Mouse (Mus musculus): ENCODE results near the gene Ticrr.

Gene Ticrr

DNA sequence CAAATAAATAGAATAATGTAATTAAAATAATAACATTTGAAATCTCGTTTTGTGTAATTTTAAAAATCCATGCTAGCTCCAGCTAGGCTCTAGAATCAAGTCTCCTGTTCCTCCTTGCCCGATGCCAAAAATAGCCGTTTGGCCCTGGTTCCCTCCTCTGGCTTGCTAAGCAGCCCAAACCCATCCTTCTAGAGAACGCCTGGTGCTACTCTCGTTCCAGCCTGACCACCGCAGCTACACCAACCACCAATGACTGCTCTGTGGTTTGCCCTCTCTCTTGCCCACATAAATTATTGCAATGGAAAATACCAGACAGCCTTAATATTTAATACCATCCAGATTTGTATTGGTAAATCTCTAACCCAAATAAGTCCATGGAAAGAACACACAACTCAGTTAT is 87.7 kb downstream of the Ticrr start:
- DNase-seq (ENCODE audit: low read depth, low spot score): no peak

Measured in WW6 (cell line).